Mouse (Mus musculus): ENCODE data around the gene Sdad1.

DNA sequence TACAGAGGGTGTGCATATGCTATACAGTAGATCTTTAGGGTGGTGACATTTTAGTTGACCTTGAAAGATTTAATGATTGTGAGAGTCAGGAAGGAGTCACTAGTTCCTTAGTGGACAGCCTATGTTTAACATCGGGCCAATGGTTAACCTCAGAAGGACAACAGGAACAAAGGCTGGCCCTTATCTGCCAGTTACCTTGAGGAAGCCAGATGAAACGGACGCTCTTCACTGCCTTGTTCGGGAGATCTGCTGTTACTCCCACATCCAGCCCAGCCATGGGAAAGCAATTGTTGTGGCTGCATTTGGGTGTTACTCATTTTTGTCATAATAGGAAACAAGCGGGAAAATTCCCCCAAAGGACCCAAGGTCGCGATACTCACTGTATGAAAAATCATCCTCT is 3.5 kb upstream of the Sdad1 start:
- TF ChIP-seq CTCF (conservative IDR thresholded peaks at IDR 0.05; ENCODE audit: low read length) (no peak), POU5F1 (IDR thresholded peaks at IDR 0.05; ENCODE audit: borderline replicate concordance, low read length) (no peak)

All from E14TG2a.4 (cell line).